Mouse (Mus musculus): ENCODE measurements around the gene Glt28d2. TPM values are rescaled to one million over a fixed set of nuclear protein-coding genes. Genes with fewer than 3 reads are reported as not detected.

Glt28d2 gene
- 0.64 and 0.77 TPM in 2 replicates for polyA plus RNA-seq (2012; rRNA removed; ENCODE audit: low replicate concordance)

DNA sequence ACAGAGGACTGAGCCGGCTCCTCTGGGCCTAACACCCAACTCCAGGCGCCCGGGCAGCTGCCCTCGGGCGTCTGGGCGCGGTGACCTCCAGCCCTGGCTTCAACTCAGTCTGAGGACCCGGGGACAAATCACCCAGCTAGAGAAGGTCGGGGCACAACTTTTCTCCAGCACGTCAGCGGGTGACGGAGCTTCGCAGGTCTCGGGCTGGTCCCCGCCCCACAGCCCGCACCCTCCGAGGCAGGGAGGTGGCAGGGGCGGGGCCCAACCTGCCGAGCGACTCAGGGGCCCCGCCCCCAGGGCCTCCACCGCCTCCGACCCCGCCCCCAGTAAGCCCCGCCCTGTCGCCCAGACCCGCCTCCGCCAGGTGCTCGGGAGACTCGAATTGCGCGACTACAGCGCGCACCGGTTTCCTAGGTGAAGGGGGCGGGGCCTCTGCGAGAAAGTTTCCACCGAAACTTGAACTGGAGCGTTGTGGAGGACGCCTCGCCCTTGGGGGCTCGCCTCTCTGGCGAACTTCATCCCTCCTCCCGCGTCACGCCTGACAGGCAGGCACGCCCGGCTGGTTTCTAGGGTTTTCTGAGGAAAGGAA, at the start of gene Glt28d2, which contains the start of gene Gm37240:
Glt28d2 (minus strand) TSS at position 278 of the 589 bp plus-strand sequence.
Gm37240 (minus strand) TSS at position 280 of the 589 bp plus-strand sequence.

Other genes starting within 250 kb of the Glt28d2 start
- 5.5 and 6.7 TPM in 2 replicates for gene Fam160a1, start 70.2 kb downstream of the Glt28d2 start, polyA plus RNA-seq (2012; rRNA removed; ENCODE audit: low replicate concordance)
- 1.5 and 3.0 TPM in 2 replicates for gene Gm37240, start within 50 bp of the Glt28d2 start, polyA plus RNA-seq (2012; rRNA removed; ENCODE audit: low replicate concordance)
- gene Sh3d19, start 83.6 kb upstream of the Glt28d2 start, polyA plus RNA-seq (2012; rRNA removed; ENCODE audit: low replicate concordance): 36.5 and 82.2 TPM in 2 replicates
- not detected in 2 replicates for gene Prss48, start 115.0 kb upstream of the Glt28d2 start, polyA plus RNA-seq (2012; rRNA removed; ENCODE audit: low replicate concordance)